In genomic region chr11:115714491-115714890, GRCm38 (mm10) we compare ENCODE assay signal across 9 mouse cellular contexts. TPM values are rescaled to one million over a fixed set of nuclear protein-coding genes. Genes with fewer than 3 reads are reported as not detected.
DNase-seq lines count a peak whose midpoint lies in the region; ATAC-seq lines count a peak whose summit lies in the region.
"Had no signal": no experiment of that assay in that cellular context is flagged by ENCODE, and none has a peak within 500 bp of the region (broad histone marks: within the 10 kb centered on the region; RNA-seq: fewer than 3 reads in every experiment).

No protein-coding gene starts in this region.

- H3K36me3 ChIP-seq in forebrain, embryonic 10.5 days (replicated peaks) = no peaks in the 10 kb centered on the region
- H3K36me3 ChIP-seq in forebrain, embryonic 12.5 days (replicated peaks) = no peaks in the 10 kb centered on the region
- no peaks in the 10 kb centered on the region for H3K36me3 ChIP-seq in neural tube, embryonic 15.5 days
- H3K36me3 ChIP-seq: heart, embryonic 15.5 days had no signal

- peak; percentile 35 for DNase-seq in forebrain, embryonic 10.5 days (ENCODE audit: extremely low spot score, low spot score)
- peak; percentile 55 for DNase-seq in neural tube, embryonic 10.5 days (ENCODE audit: extremely low spot score, low spot score)
- peak; percentile 87 for DNase-seq in cerebellum, adult 9-10 months
- peak; percentile 67 for DNase-seq in kidney, postnatal 10 days
- peak; percentile 60 for DNase-seq in thymus, postnatal 14 days

- WGBS in forebrain, embryonic 10.5 days = 10% methylated on average over 7 of the region's 7 CpGs
- WGBS in forebrain, embryonic 12.5 days = 11% methylated on average over 6 of the region's 7 CpGs
- 10% methylated on average over 6 of the region's 7 CpGs for WGBS in neural tube, embryonic 15.5 days

- H3K4me3 ChIP-seq in forebrain, embryonic 10.5 days = no peak overlapping the region
- no peak overlapping the region for H3K4me3 ChIP-seq in forebrain, embryonic 12.5 days (replicated peaks)
- no peak overlapping the region for H3K4me3 ChIP-seq in neural tube, embryonic 15.5 days (replicated peaks)
- H3K4me3 ChIP-seq: heart, embryonic 15.5 days had no signal

- no peaks in the 10 kb centered on the region for H3K9me3 ChIP-seq in forebrain, embryonic 10.5 days
- H3K9me3 ChIP-seq in forebrain, embryonic 12.5 days = no peaks in the 10 kb centered on the region
- H3K9me3 ChIP-seq in neural tube, embryonic 15.5 days (replicated peaks) = no peaks in the 10 kb centered on the region
- H3K9me3 ChIP-seq: heart, embryonic 15.5 days had no signal

- H3K4me1 ChIP-seq in forebrain, embryonic 10.5 days = peaks cover 9% of the 10 kb centered on the region
- H3K4me1 ChIP-seq in forebrain, embryonic 12.5 days = peaks cover 7% of the 10 kb centered on the region
- peaks cover 7% of the 10 kb centered on the region for H3K4me1 ChIP-seq in neural tube, embryonic 15.5 days

- H3K4me2 ChIP-seq in forebrain, embryonic 12.5 days = no peak overlapping the region
- H3K4me2 ChIP-seq in neural tube, embryonic 15.5 days = no peak overlapping the region
- H3K4me2 ChIP-seq: heart, embryonic 15.5 days had no signal

- no peak overlapping the region for H3K9ac ChIP-seq in forebrain, embryonic 12.5 days
- H3K9ac ChIP-seq in neural tube, embryonic 15.5 days (replicated peaks) = no peak overlapping the region
- H3K9ac ChIP-seq: heart, embryonic 15.5 days had no signal

- H3K27ac ChIP-seq in forebrain, embryonic 10.5 days = no peak overlapping the region
- no peak overlapping the region for H3K27ac ChIP-seq in forebrain, embryonic 12.5 days
- H3K27ac ChIP-seq in neural tube, embryonic 15.5 days (replicated peaks) = no peak overlapping the region
- H3K27ac ChIP-seq: heart, embryonic 15.5 days had no signal

- no peak for ATAC-seq in forebrain, embryonic 12.5 days (ENCODE audit: low FRiP score)
- no peak for ATAC-seq in neural tube, embryonic 15.5 days (ENCODE audit: low FRiP score)
- ATAC-seq in megakaryocyte, adult 5-6 weeks (ENCODE audit: poor library complexity, severe bottlenecking) = peak; percentile 21; the same call in 1 of the 2 replicates

- no peaks in the 10 kb centered on the region for H3K27me3 ChIP-seq in forebrain, embryonic 10.5 days (ENCODE audit: poor library complexity, severe bottlenecking)
- no peaks in the 10 kb centered on the region for H3K27me3 ChIP-seq in forebrain, embryonic 12.5 days
- H3K27me3 ChIP-seq in neural tube, embryonic 15.5 days (replicated peaks) = no peaks in the 10 kb centered on the region
- H3K27me3 ChIP-seq: heart, embryonic 15.5 days had no signal

RNA-seq across cellular contexts. Expression of gene Grb2, which starts 6.1 kb away (rescaled TPM):
- polyA plus RNA-seq in forebrain, embryonic 10.5 days (2016; fragmentation: Nextera tagmentation; extraction: Ambion mirVana) = 74.4 and 79.6 TPM in 2 replicates
- 124 and 137 TPM in 2 replicates for polyA plus RNA-seq in forebrain, embryonic 12.5 days (2016; fragmentation: Nextera tagmentation; extraction: Ambion mirVana)
- 192 and 194 TPM in 2 replicates for polyA plus RNA-seq in neural tube, embryonic 15.5 days (2015; fragmentation: Nextera tagmentation; extraction: Ambion mirVana)
- total RNA-seq in megakaryocyte, adult 5-6 weeks (2015) = 109 TPM in 2 replicates
- 68.7 and 124 TPM in 2 replicates for total RNA-seq in megakaryocyte, adult 5-6 weeks (2017)

RNA-seq across cellular contexts. Expression of gene Tmem94, which starts 50.7 kb away (rescaled TPM):
- polyA plus RNA-seq in forebrain, embryonic 10.5 days (2016; fragmentation: Nextera tagmentation; extraction: Ambion mirVana) = 36.8 and 38.1 TPM in 2 replicates
- polyA plus RNA-seq in forebrain, embryonic 12.5 days (2016; fragmentation: Nextera tagmentation; extraction: Ambion mirVana) = 39.0 and 45.2 TPM in 2 replicates
- polyA plus RNA-seq in neural tube, embryonic 15.5 days (2015; fragmentation: Nextera tagmentation; extraction: Ambion mirVana) = 20.3 and 21.2 TPM in 2 replicates
- total RNA-seq in megakaryocyte, adult 5-6 weeks (2015) = 16.1 and 17.1 TPM in 2 replicates
- 15.9 and 18.8 TPM in 2 replicates for total RNA-seq in megakaryocyte, adult 5-6 weeks (2017)

Comparison
In these comparisons a context has a peak if more than half of its experiments do, and no peak if none do; other contexts are left out.
1. DNase-seq: peak in every context shown above with its lines; median percentile 87 in cerebellum, adult 9-10 months; 67 in kidney, postnatal 10 days; 60 in thymus, postnatal 14 days; 55 in neural tube, embryonic 10.5 days; 35 in forebrain, embryonic 10.5 days.